Mouse (Mus musculus) olfactory bulb, adult 2 months (tissue): ENCODE measurements around the gene Gm6525.

Experiments
- CTCF ChIP-seq: fragments of 200-500 bp; IDR thresholded peaks from 2 replicates; pipeline ENCODE4 v1.5.1; 2012; ENCODE audit warnings: low read depth, mild to moderate bottlenecking, low read length, moderate library complexity; ENCODE audit not compliant: insufficient read depth
- POLR2A ChIP-seq: fragments of 200-500 bp; IDR thresholded peaks from 2 replicates; pipeline ENCODE4 v1.6.1; 2012; ENCODE audit warnings: mild to moderate bottlenecking, low read depth, low read length, moderate library complexity; ENCODE audit not compliant: insufficient read depth

DNA sequence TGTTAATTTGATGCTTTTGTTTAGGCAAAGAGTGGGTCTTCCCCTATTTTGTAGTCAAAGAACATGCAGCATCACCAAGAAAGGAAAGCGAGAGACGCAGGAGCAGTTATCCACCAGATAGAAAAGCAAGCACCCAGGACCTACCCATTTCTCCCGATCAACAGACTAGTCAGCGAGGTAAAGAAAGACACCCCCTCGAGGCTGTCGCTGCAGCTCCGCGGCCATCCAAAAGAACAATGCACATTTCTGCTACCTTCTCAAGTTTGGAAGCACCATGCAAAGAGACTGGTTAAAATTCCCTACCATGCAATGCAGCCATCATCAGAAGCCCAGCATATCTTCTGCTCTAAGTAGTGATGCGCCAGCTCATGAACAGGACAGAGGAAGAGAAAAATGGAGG lies 46.4 kb downstream of the Gm6525 start:
- TF ChIP-seq CTCF (no peak), POLR2A (no peak)
